Mouse (Mus musculus) limb, embryonic 14.5 days (tissue): ENCODE measurements around the gene Sirt1. TPM values are rescaled to one million over a fixed set of nuclear protein-coding genes. Genes with fewer than 3 reads are reported as not detected.

Experiments used
- ATAC-seq: fragments of 200-750 bp; cut with Nextera tagmentation; 2 replicates; pipeline ENCODE4 v1.8.0; 2017; ENCODE audit warnings: low read depth, moderate number of reproducible peaks, moderate TSS enrichment; ENCODE audit not compliant: low FRiP score
- DNase-seq: peaks from one replicate; pipeline ENCODE4 v3.0.0-alpha.2; 2015; ENCODE audit warnings: low spot score
- H3K27ac ChIP-seq: fragments of 300-500 bp; sonication (generic); replicated peaks from 2 replicates; pipeline ENCODE4 v1.5.1; 2014; ENCODE audit warnings: low read depth, mild to moderate bottlenecking, low read length, moderate library complexity, mixed read lengths
- H3K27me3 ChIP-seq: fragments of 300-500 bp; sonication (generic); 2 replicates; pipeline ENCODE4 v1.6.1; 2014; ENCODE audit warnings: low read length, mixed read lengths; ENCODE audit not compliant: control insufficient read depth, insufficient read depth
- H3K36me3 ChIP-seq: fragments of 300-500 bp; sonication (generic); 2 replicates; pipeline ENCODE4 v1.6.1; 2014; ENCODE audit warnings: mild to moderate bottlenecking, low read length, moderate library complexity, mixed read lengths; ENCODE audit not compliant: control insufficient read depth, insufficient read depth
- H3K4me1 ChIP-seq: fragments of 300-500 bp; sonication (generic); 2 replicates; pipeline ENCODE4 v1.6.1; 2014; ENCODE audit warnings: antibody characterized with exemption, low read length, mixed read lengths; ENCODE audit not compliant: control insufficient read depth, insufficient read depth
- H3K4me2 ChIP-seq: fragments of 300-500 bp; sonication (generic); replicated peaks from 2 replicates; pipeline ENCODE4 v1.6.1; 2014; ENCODE audit warnings: low read depth, mild to moderate bottlenecking, low read length, moderate library complexity; ENCODE audit not compliant: severe bottlenecking
- H3K4me3 ChIP-seq: fragments of 300-500 bp; sonication (generic); replicated peaks from 2 replicates; pipeline ENCODE4 v1.5.1; 2014; ENCODE audit warnings: low read length
- H3K9ac ChIP-seq: fragments of 300-500 bp; sonication (generic); 2 replicates; pipeline ENCODE4 v1.6.1; 2014; ENCODE audit warnings: mild to moderate bottlenecking, low read depth, low read length, moderate library complexity; ENCODE audit not compliant: severe bottlenecking
- H3K9me3 ChIP-seq: fragments of 300-500 bp; sonication (generic); 2 replicates; pipeline ENCODE4 v1.6.1; 2016; ENCODE audit warnings: low read length; ENCODE audit not compliant: control insufficient read depth
- POLR2A ChIP-seq: fragments of 200-500 bp; IDR thresholded peaks from 2 replicates; pipeline ENCODE4 v1.8.0; 2012; ENCODE audit warnings: inconsistent platforms, mild to moderate bottlenecking, moderate library complexity, borderline replicate concordance; ENCODE audit not compliant: insufficient read depth, insufficient read length; ENCODE audit errors: extremely low read depth
- WGBS: fragments of 180-500 bp; shearing (Covaris S2); extraction: QIAGEN DNeasy Blood & Tissue Kit; methylation state at CpG from one replicate; pipeline ENCODE4 v1.1.7; 2014; 5-methylcytosine and 5-hydroxymethylcytosine counted together
- polyA plus RNA-seq, 2 experiments: library from polyadenylated mRNA; depleted of rRNA in 1 of 2; stranded (reverse) in 1 of 2; unstranded in 1 of 2; fragments of >200 nt; fragmentation: Nextera tagmentation in 1 of 2; extraction: Ambion mirVana in 1 of 2; gene quantifications; 2 replicates each; pipeline versions ENCODE4 v1.2.1 to v1.2.3; 2012 to 2014

Gene Sirt1
- polyA plus RNA-seq, 2 experiments: 9.6 to 19.4 TPM

GRCm38 (mm10) chr10:63279851-63280250, 101.7 kb downstream of the Sirt1 start:
- Histone ChIP-seq H3K9me3 (no peaks in the 10 kb centered on the region), H3K27ac (no peak overlapping the region), H3K27me3 (no peaks in the 10 kb centered on the region), H3K4me3 (no peak overlapping the region), H3K4me2 (no peak overlapping the region), H3K36me3 (peaks cover 59% of the 10 kb centered on the region), H3K4me1 (no peaks in the 10 kb centered on the region), H3K9ac (no peak overlapping the region)
- ATAC-seq (no peak), DNase-seq (no peak)
- TF ChIP-seq POLR2A: no peak
- 89% methylated on average over 3 of the region's 3 CpGs for WGBS

GRCm38 (mm10) chr10:63277010-63277409, 104.5 kb downstream of the Sirt1 start:
- 94% methylated on average over 3 of the region's 3 CpGs for WGBS
- no peak for TF ChIP-seq POLR2A
- H3K27ac ChIP-seq: no peak overlapping the region
- ATAC-seq (no peak), DNase-seq (no peak)
- H3K9ac ChIP-seq: no peak overlapping the region
- H3K4me3 ChIP-seq: no peak overlapping the region
- no peaks in the 10 kb centered on the region for H3K4me1 ChIP-seq
- no peak overlapping the region for H3K4me2 ChIP-seq
- no peaks in the 10 kb centered on the region for H3K27me3 ChIP-seq
- no peaks in the 10 kb centered on the region for H3K9me3 ChIP-seq
- H3K36me3 ChIP-seq: peaks cover 55% of the 10 kb centered on the region

DNA sequence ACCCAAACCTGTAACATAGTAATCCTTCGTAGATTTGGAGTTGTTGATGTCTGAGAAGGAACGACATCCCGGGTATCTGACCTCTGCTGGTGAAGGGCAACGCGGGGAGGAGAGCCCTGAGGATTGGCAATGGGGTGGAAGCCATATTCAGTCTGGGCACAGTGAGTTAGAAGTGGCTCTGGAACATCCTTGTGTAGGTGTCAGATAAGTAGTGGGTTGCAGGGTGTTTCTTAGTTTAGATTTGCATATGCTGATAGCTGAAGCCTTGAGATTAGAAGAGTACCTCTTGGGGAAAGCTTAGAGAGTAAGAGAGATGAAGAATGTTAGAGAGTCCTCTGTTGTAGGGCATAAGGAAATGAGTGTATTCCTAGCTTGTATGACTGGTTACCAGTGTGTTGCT, 108.6 kb downstream of the Sirt1 start:
- no peaks in the 10 kb centered on the region for H3K4me1 ChIP-seq
- ATAC-seq (no peak), DNase-seq (no peak)
- no peak for TF ChIP-seq POLR2A
- no peaks in the 10 kb centered on the region for H3K9me3 ChIP-seq
- 94% methylated on average over 5 of the region's 5 CpGs for WGBS
- H3K27ac ChIP-seq: no peak overlapping the region
- H3K36me3 ChIP-seq: peaks cover 49% of the 10 kb centered on the region
- H3K9ac ChIP-seq: no peak overlapping the region
- no peak overlapping the region for H3K4me3 ChIP-seq
- H3K27me3 ChIP-seq: no peaks in the 10 kb centered on the region
- no peak overlapping the region for H3K4me2 ChIP-seq

DNA sequence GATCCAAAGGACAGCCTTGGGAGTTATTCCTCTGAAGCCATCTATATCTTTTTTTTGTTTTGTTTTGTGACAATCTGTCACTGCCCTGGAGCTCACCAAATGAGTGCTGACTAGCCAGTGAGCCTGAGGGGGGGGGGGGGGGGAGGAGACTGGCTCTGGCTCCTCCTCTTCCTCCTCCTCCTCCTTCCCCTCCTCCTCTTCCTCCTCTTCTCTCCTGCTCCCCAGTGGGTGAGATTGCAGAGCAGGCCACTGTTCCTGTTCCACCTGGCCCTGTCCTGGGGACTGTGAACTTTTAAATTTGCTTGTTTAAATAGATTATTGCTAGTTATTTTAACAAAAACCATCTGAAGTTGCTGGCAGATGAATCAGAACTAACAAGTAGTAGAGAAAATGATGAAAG, 109.1 kb downstream of the Sirt1 start:
- no peak overlapping the region for H3K4me3 ChIP-seq
- no peak overlapping the region for H3K4me2 ChIP-seq
- H3K27ac ChIP-seq: no peak overlapping the region
- no peaks in the 10 kb centered on the region for H3K4me1 ChIP-seq
- H3K9ac ChIP-seq: no peak overlapping the region
- no peak for TF ChIP-seq POLR2A
- ATAC-seq (no peak), DNase-seq (no peak)
- no peaks in the 10 kb centered on the region for H3K9me3 ChIP-seq
- H3K27me3 ChIP-seq: no peaks in the 10 kb centered on the region
- peaks cover 48% of the 10 kb centered on the region for H3K36me3 ChIP-seq

Other genes starting within 250 kb of the Sirt1 start
- 4.6 and 4.8 TPM in 2 replicates for gene Mypn, start 177.8 kb downstream of the Sirt1 start, polyA plus RNA-seq (2012; rRNA removed)
- gene Mypn, start 177.8 kb downstream of the Sirt1 start, polyA plus RNA-seq (2014; fragmentation: Nextera tagmentation; extraction: Ambion mirVana): 3.4 and 5.4 TPM in 2 replicates
- 32.6 and 33.3 TPM in 2 replicates for gene Herc4, start 137.9 kb downstream of the Sirt1 start, polyA plus RNA-seq (2012; rRNA removed)
- 37.2 and 41.2 TPM in 2 replicates for gene Herc4, start 137.9 kb downstream of the Sirt1 start, polyA plus RNA-seq (2014; fragmentation: Nextera tagmentation; extraction: Ambion mirVana)
- 4.0 and 9.1 TPM in 2 replicates for gene Dnajc12, start 739 bp upstream of the Sirt1 start, polyA plus RNA-seq (2012; rRNA removed)
- gene Dnajc12, start 739 bp upstream of the Sirt1 start, polyA plus RNA-seq (2014; fragmentation: Nextera tagmentation; extraction: Ambion mirVana): 9.2 and 11.0 TPM in 2 replicates
- gene Gm7075, start 40.1 kb upstream of the Sirt1 start, polyA plus RNA-seq (2012; rRNA removed): 0.21 TPM in 1 of 2 replicates, not detected in the other
- not detected in 2 replicates for gene Gm7075, start 40.1 kb upstream of the Sirt1 start, polyA plus RNA-seq (2014; fragmentation: Nextera tagmentation; extraction: Ambion mirVana)
- 0.73 and 0.89 TPM in 2 replicates for gene Ctnna3, start 48.4 kb upstream of the Sirt1 start, polyA plus RNA-seq (2012; rRNA removed)
- 0.51 and 0.78 TPM in 2 replicates for gene Ctnna3, start 48.4 kb upstream of the Sirt1 start, polyA plus RNA-seq (2014; fragmentation: Nextera tagmentation; extraction: Ambion mirVana)